ENCODE assay signal across 9 mouse cellular contexts in the genomic region with DNA sequence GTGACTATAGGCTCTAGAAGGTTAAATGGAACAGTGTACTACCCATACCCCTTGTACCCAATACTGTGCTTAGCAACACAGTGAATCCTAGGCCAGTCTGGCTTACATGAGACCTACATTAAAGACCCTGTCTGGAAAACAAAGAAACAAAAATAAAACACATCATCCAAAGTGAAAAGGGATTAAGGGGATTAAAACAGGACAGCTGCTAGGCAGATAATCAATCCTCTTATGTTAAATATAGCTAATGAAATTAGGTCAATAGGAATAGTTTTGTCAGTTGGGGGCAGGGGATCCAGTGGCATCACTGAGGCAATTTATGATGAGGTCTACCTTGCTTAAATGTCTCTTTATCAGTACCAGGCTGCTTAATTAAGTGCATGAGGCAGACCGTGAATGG. TPM values are rescaled to one million over a fixed set of nuclear protein-coding genes. Genes with fewer than 3 reads are reported as not detected.
DNase-seq lines count a peak whose midpoint lies in the region; ATAC-seq and TF ChIP-seq lines count a peak whose summit lies in the region.
"Had no signal": no experiment of that assay in that cellular context is flagged by ENCODE, and none has a peak within 500 bp of the region (broad histone marks: within the 10 kb centered on the region; RNA-seq: fewer than 3 reads in every experiment).

A gene (plus strand): TSS at position 322 of the 400 bp plus-strand sequence.

- ATAC-seq in stomach, embryonic 14.5 days (ENCODE audit: insufficient number of reproducible peaks, insufficient read depth, low FRiP score, low read depth): no peak
- no peak for ATAC-seq in stomach, postnatal 0 days (ENCODE audit: low FRiP score, low TSS enrichment)
- no peak for ATAC-seq in intestine, embryonic 16.5 days

- TF ChIP-seq CTCF in stomach, postnatal 0 days (IDR thresholded peaks at IDR 0.05; ENCODE audit: low read depth): no peak

- no peaks in the 10 kb centered on the region for H3K9me3 ChIP-seq in stomach, embryonic 14.5 days (ENCODE audit: control insufficient read depth, low read depth, low read length)
- H3K9me3 ChIP-seq in stomach, postnatal 0 days (ENCODE audit: control insufficient read depth, low read length): no peaks in the 10 kb centered on the region
- no peaks in the 10 kb centered on the region for H3K9me3 ChIP-seq in intestine, embryonic 16.5 days (ENCODE audit: control insufficient read depth, low read length)

- no peak within 1 kb of the TSS for H3K27ac ChIP-seq in stomach, embryonic 14.5 days (ENCODE audit: low read length)
- no peak within 1 kb of the TSS for H3K27ac ChIP-seq in stomach, postnatal 0 days (replicated peaks)
- H3K27ac ChIP-seq in intestine, embryonic 16.5 days (ENCODE audit: low read length): no peak within 1 kb of the TSS

- no peak within 1 kb of the TSS for H3K4me2 ChIP-seq in stomach, embryonic 14.5 days (replicated peaks; ENCODE audit: low read depth, low read length)
- no peak within 1 kb of the TSS for H3K4me2 ChIP-seq in stomach, postnatal 0 days (replicated peaks; ENCODE audit: low read depth)
- H3K4me2 ChIP-seq in intestine, embryonic 16.5 days (ENCODE audit: low read depth, low read length): no peak within 1 kb of the TSS

- H3K4me1 ChIP-seq in stomach, embryonic 14.5 days (ENCODE audit: control insufficient read depth, insufficient read depth, low read length): no peaks in the 10 kb centered on the region
- H3K4me1 ChIP-seq in stomach, postnatal 0 days (replicated peaks; ENCODE audit: control insufficient read depth, insufficient read depth): no peaks in the 10 kb centered on the region
- no peaks in the 10 kb centered on the region for H3K4me1 ChIP-seq in intestine, embryonic 16.5 days (ENCODE audit: control insufficient read depth, insufficient read depth, low read length)

- DNase-seq in adrenal gland, adult 18-20 months (ENCODE audit: low spot score in 2 of 2): no peak
- DNase-seq in adrenal gland, adult (ENCODE audit: inconsistent age in 2 of 2, low spot score in 1 of 2): no peak
- DNase-seq in stomach, postnatal 0 days (ENCODE audit: low spot score): no peak
- peak; percentile 81 for DNase-seq in retina, postnatal 1 day
- no peak for DNase-seq in cerebellum, adult 18-20 months
- no peak for DNase-seq in right cerebral cortex, postnatal 25 days

- 82% methylated on average over 1 of the region's 1 CpGs for WGBS in stomach, embryonic 14.5 days
- WGBS in stomach, postnatal 0 days: 94% methylated on average over 1 of the region's 1 CpGs
- 81% methylated on average over 1 of the region's 1 CpGs for WGBS in intestine, embryonic 16.5 days

- H3K27me3 ChIP-seq in stomach, embryonic 14.5 days (ENCODE audit: control insufficient read depth, insufficient read depth, low read length): no peaks in the 10 kb centered on the region
- H3K27me3 ChIP-seq in stomach, postnatal 0 days (ENCODE audit: control insufficient read depth, insufficient read depth, low read length): no peaks in the 10 kb centered on the region
- no peaks in the 10 kb centered on the region for H3K27me3 ChIP-seq in intestine, embryonic 16.5 days (replicated peaks; ENCODE audit: control insufficient read depth, insufficient read depth, low read length)

- no peaks in the 10 kb centered on the region for H3K36me3 ChIP-seq in stomach, embryonic 14.5 days (ENCODE audit: control insufficient read depth, insufficient read depth, low read length)
- no peaks in the 10 kb centered on the region for H3K36me3 ChIP-seq in stomach, postnatal 0 days (ENCODE audit: control insufficient read depth, insufficient read depth, low read length)
- no peaks in the 10 kb centered on the region for H3K36me3 ChIP-seq in intestine, embryonic 16.5 days (ENCODE audit: control insufficient read depth, insufficient read depth, low read length)

- TF ChIP-seq EP300 in stomach, postnatal 0 days (optimal IDR thresholded peaks at IDR 0.05): no peak

- H3K4me3 ChIP-seq in stomach, embryonic 14.5 days (ENCODE audit: low read depth, low read length): no peak within 1 kb of the TSS
- H3K4me3 ChIP-seq in stomach, postnatal 0 days (ENCODE audit: low read depth, low read length): no peak within 1 kb of the TSS
- no peak within 1 kb of the TSS for H3K4me3 ChIP-seq in intestine, embryonic 16.5 days (ENCODE audit: low read length)
- H3K4me3 ChIP-seq: erythroblast, embryonic 14.5 days had no signal

- no peak within 1 kb of the TSS for H3K9ac ChIP-seq in stomach, embryonic 14.5 days (replicated peaks; ENCODE audit: low read depth, low read length)
- no peak within 1 kb of the TSS for H3K9ac ChIP-seq in stomach, postnatal 0 days (ENCODE audit: low read length)
- no peak within 1 kb of the TSS for H3K9ac ChIP-seq in intestine, embryonic 16.5 days (ENCODE audit: low read depth, low read length)

RNA-seq across cellular contexts. Expression of the gene that starts here (rescaled TPM):
- 10 to 100 TPM; 19.4 to 19.8 TPM for total RNA-seq in adrenal gland, adult 18-20 months (2021)
- 16.2 and 21.6 TPM in 2 replicates for polyA plus RNA-seq in stomach, embryonic 14.5 days (2014; fragmentation: Nextera tagmentation; extraction: Ambion mirVana)
- polyA plus RNA-seq in stomach, postnatal 0 days (2015; fragmentation: Nextera tagmentation; extraction: Ambion mirVana): 6.2 and 6.3 TPM in 2 replicates
- polyA plus RNA-seq in intestine, embryonic 16.5 days (2015; fragmentation: Nextera tagmentation; extraction: Ambion mirVana): 11.8 and 12.5 TPM in 2 replicates
